Mouse (Mus musculus): Measurements from ENCODE around the gene Laptm5. TPM values are rescaled to one million over a fixed set of nuclear protein-coding genes. Genes with fewer than 3 reads are reported as not detected.

Gene Laptm5
- polyA plus RNA-seq, 1 experiment from 2014 or later = 15.4 TPM

DNA sequence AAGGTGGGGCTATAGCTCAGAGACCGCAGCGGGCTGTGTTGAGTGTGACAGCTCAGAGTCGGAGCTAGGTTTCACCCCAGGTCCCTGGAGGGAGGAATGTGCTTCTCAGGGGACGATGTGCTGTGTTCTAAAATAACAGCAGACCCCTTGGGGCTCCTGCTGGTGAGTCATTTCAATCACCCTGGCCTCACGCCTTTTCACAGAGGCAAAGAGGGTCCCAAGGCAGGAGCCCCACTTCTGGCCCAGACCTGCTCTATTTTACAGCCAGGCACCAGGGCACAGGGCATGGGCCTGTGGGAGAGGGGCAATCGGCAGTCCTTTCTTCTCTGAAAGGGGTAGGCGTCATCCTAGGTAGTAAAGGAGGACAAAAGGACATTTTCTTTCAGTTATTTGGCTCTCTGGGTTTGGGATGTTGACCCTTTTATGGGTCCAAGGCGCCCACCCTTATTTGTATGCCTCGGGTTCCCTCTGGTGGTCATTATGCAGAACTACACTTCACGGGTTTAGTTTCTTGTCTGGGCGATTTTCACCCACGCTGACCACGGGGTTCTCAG lies 34.2 kb downstream of the Laptm5 start:
- Histone ChIP-seq H3K27ac (peak overlapping the region; percentile 73), H3K27me3 (ENCODE audit: low read depth, poor library complexity, severe bottlenecking) (peaks cover 32% of the 10 kb centered on the region), H3K36me3 (no peaks in the 10 kb centered on the region), H3K4me3 (no peak overlapping the region), H3K4me1 (peaks cover 25% of the 10 kb centered on the region), H3K9me3 (replicated peaks) (no peaks in the 10 kb centered on the region)
- peak; percentile 53 for DNase-seq (ENCODE audit: low spot score)
- 21% methylated on average over 13 of the region's 13 CpGs for WGBS

- DNase-seq (ENCODE audit: low spot score) = no peak
- no peak overlapping the region for H3K27ac ChIP-seq
- no peak overlapping the region for H3K4me3 ChIP-seq
- H3K9me3 ChIP-seq (replicated peaks) = no peaks in the 10 kb centered on the region
- no peaks in the 10 kb centered on the region for H3K36me3 ChIP-seq
- peaks cover 22% of the 10 kb centered on the region for H3K27me3 ChIP-seq (ENCODE audit: low read depth, poor library complexity, severe bottlenecking)
- peaks cover 11% of the 10 kb centered on the region for H3K4me1 ChIP-seq
- 85% methylated on average over 35 of the region's 35 CpGs for WGBS
Observed at GRCm38 (mm10) chr4:130949821-130950384, 37.0 kb downstream of the Laptm5 start.

DNA sequence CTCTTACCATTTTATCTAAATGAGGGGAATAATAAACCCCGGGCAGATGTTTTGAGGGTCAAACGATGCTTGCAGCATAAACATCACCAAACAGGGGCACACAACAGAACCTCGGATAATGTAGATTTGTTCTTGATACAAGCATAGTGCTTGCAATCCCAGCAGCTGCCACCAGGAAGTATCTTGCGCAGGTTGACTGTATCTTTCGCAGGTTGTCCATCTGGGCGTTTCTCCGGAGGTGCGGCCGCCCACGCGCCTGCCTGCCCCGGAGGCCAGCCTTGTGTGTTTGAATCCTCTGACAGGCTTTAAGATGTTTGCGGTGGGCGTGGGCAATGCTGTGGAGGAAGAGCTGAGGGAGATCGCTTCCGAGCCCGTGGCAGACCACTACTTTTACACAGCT lies 39.6 kb downstream of the Laptm5 start:
- 46% methylated on average over 17 of the region's 17 CpGs for WGBS
- peaks cover 14% of the 10 kb centered on the region for H3K4me1 ChIP-seq
- DNase-seq (ENCODE audit: low spot score) = peak; percentile 52
- H3K4me3 ChIP-seq = no peak overlapping the region
- no peaks in the 10 kb centered on the region for H3K9me3 ChIP-seq (replicated peaks)
- peaks cover 11% of the 10 kb centered on the region; the same call in 1 of the 2 replicates for H3K27me3 ChIP-seq (ENCODE audit: low read depth, poor library complexity, severe bottlenecking)
- no peak overlapping the region for H3K27ac ChIP-seq
- H3K36me3 ChIP-seq = no peaks in the 10 kb centered on the region

DNA sequence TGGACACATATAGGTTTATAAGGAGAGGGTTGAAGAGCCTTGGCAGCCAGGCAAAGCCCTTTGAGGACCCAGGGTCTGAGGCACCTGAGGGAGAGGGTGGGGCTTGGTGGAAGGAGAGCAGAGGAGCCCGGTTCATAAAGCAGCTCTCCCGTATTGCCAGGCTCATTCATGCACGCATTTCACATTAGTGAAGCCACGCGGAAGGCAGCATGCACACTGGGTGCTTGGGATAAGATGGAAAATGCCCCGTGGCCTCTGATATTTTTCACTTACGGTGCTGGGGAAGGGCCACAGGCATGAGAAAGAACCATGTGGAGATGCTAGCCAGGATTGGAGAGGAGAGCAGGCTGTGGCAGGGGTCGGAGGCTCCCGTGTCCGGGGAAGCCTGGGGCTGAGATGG lies 44.2 kb downstream of the Laptm5 start:
- Histone ChIP-seq H3K27me3 (ENCODE audit: low read depth, poor library complexity, severe bottlenecking) (peaks cover 15% of the 10 kb centered on the region; the same call in 1 of the 2 replicates), H3K4me1 (peaks cover 26% of the 10 kb centered on the region), H3K4me3 (no peak overlapping the region), H3K27ac (peak overlapping the region; percentile 25; the same call in 1 of the 2 replicates), H3K36me3 (no peaks in the 10 kb centered on the region), H3K9me3 (replicated peaks) (no peaks in the 10 kb centered on the region)
- DNase-seq (ENCODE audit: low spot score) = no peak
- WGBS = 89% methylated on average over 10 of the region's 10 CpGs

- Histone ChIP-seq H3K27me3 (ENCODE audit: low read depth, poor library complexity, severe bottlenecking) (peaks cover 10% of the 10 kb centered on the region; the same call in 1 of the 2 replicates), H3K36me3 (no peaks in the 10 kb centered on the region), H3K27ac (no peak overlapping the region), H3K9me3 (replicated peaks) (no peaks in the 10 kb centered on the region), H3K4me3 (no peak overlapping the region), H3K4me1 (peaks cover 23% of the 10 kb centered on the region)
- 74% methylated on average over 5 of the region's 5 CpGs for WGBS
- DNase-seq (ENCODE audit: low spot score) = no peak
Observed at GRCm38 (mm10) chr4:130958812-130959211, 45.9 kb downstream of the Laptm5 start.

DNA sequence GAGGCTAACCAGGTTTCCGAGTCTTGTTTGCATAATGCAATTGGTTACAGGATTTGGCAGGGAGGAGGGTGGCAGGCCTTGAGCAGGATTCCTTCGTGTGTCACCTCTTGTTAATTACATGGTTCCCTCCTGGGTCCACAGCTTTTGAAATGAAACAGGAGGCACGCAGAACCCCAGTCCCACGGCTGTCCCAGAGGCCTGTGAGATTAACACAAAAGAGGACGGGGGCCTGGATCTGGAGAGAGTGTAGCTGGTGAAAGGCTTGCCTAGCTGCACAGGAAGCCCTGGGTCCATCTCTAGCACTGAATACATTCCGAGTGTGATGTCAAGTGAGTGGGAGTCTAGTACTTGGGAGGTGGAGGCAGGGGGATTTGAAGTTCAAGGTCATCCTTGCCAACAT lies 46.8 kb downstream of the Laptm5 start:
- Histone ChIP-seq H3K27ac (no peak overlapping the region), H3K36me3 (no peaks in the 10 kb centered on the region), H3K4me3 (no peak overlapping the region), H3K4me1 (peaks cover 23% of the 10 kb centered on the region), H3K9me3 (replicated peaks) (no peaks in the 10 kb centered on the region), H3K27me3 (ENCODE audit: low read depth, poor library complexity, severe bottlenecking) (peaks cover 7% of the 10 kb centered on the region; the same call in 1 of the 2 replicates)
- no peak for DNase-seq (ENCODE audit: low spot score)
- 66% methylated on average over 6 of the region's 6 CpGs for WGBS

DNA sequence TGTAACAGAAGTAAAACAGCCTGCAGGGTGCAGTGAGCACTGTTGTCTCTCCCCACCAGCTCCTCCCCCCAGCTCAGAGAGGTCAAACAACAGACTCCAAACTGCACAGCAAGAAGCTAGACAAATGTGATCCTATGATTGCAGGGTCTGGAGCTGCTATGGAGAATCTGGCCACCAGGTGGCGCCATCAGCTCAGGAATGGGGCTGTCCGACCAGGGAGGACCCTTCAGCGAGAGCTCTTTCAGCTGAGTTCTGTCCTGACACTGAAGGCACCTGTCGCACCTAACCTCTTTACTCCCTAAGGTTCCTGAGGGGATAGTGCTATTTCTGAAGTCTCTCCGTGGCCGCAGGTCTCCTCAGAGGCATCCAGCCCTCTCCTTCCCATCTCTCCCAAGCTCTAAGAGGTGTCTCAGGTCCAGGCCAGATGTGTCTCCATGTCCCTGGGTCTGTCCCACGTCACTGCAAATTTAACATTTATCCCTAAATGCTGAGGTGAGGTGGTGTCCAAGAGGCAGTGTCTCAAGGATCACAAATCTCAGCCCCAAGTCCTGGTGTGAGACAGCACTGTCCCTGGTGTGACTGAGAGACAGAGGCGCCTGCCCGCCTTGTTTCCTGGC lies 47.3 kb downstream of the Laptm5 start:
- Histone ChIP-seq H3K36me3 (no peaks in the 10 kb centered on the region), H3K4me1 (peaks cover 23% of the 10 kb centered on the region), H3K27ac (no peak overlapping the region), H3K9me3 (replicated peaks) (no peaks in the 10 kb centered on the region), H3K4me3 (no peak overlapping the region), H3K27me3 (ENCODE audit: low read depth, poor library complexity, severe bottlenecking) (peaks cover 7% of the 10 kb centered on the region; the same call in 1 of the 2 replicates)
- WGBS = 33% methylated on average over 9 of the region's 9 CpGs
- peak; percentile 95 for DNase-seq (ENCODE audit: low spot score)

- WGBS = 96% methylated on average over 1 of the region's 1 CpGs
- Histone ChIP-seq H3K9me3 (replicated peaks) (0 out of 2 replicates have a peak, but pooled peaks cover 3% of the 10 kb centered on the region), H3K4me3 (no peak overlapping the region), H3K27me3 (ENCODE audit: low read depth, poor library complexity, severe bottlenecking) (no peaks in the 10 kb centered on the region), H3K36me3 (no peaks in the 10 kb centered on the region), H3K4me1 (no peaks in the 10 kb centered on the region), H3K27ac (no peak overlapping the region)
- no peak for DNase-seq (ENCODE audit: low spot score)
Observed at GRCm38 (mm10) chr4:130971278-130971677, 58.4 kb downstream of the Laptm5 start.

GRCm38 (mm10) chr4:130972421-130972829 lies 59.5 kb downstream of the Laptm5 start:
- no peak for DNase-seq (ENCODE audit: low spot score)
- no peaks in the 10 kb centered on the region for H3K27me3 ChIP-seq (ENCODE audit: low read depth, poor library complexity, severe bottlenecking)
- H3K9me3 ChIP-seq (replicated peaks) = 0 out of 2 replicates have a peak, but pooled peaks cover 3% of the 10 kb centered on the region
- no peak overlapping the region for H3K27ac ChIP-seq
- no peaks in the 10 kb centered on the region for H3K4me1 ChIP-seq
- WGBS = 84% methylated on average over 5 of the region's 5 CpGs
- H3K4me3 ChIP-seq = no peak overlapping the region
- no peaks in the 10 kb centered on the region for H3K36me3 ChIP-seq

- no peaks in the 10 kb centered on the region for H3K36me3 ChIP-seq
- H3K9me3 ChIP-seq (replicated peaks) = 0 out of 2 replicates have a peak, but pooled peaks cover 3% of the 10 kb centered on the region
- no peaks in the 10 kb centered on the region for H3K4me1 ChIP-seq
- no peak overlapping the region for H3K27ac ChIP-seq
- 76% methylated on average over 19 of the region's 19 CpGs for WGBS
- no peak for DNase-seq (ENCODE audit: low spot score)
- H3K27me3 ChIP-seq (ENCODE audit: low read depth, poor library complexity, severe bottlenecking) = no peaks in the 10 kb centered on the region
- H3K4me3 ChIP-seq = no peak overlapping the region
Observed at GRCm38 (mm10) chr4:130973332-130974263, 60.7 kb downstream of the Laptm5 start.

DNA sequence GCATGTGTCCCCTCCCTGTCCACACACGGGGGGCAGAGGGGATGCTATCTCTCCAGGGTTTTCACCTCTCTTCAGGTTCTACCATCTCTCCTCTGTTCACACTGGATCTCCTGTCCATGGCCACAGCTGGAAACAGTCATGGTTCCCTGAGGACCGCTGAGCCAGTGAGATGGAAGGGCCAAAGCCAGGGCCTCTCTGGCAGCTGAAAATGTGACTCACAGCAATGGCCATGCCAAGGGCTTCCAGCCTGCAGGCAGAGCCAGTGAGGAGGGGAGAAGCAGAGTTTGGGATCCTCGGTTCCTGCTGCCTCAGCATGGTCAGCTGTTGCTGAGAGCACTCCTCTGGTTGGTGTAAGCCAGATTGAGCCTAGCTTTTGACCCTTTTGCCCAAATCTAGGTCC lies 66.1 kb downstream of the Laptm5 start:
- no peak for DNase-seq (ENCODE audit: low spot score)
- Histone ChIP-seq H3K27me3 (ENCODE audit: low read depth, poor library complexity, severe bottlenecking) (no peaks in the 10 kb centered on the region), H3K4me1 (no peaks in the 10 kb centered on the region; the same call in 1 of the 2 replicates), H3K36me3 (no peaks in the 10 kb centered on the region), H3K4me3 (no peak overlapping the region), H3K9me3 (replicated peaks) (0 out of 2 replicates have a peak, but pooled peaks cover 3% of the 10 kb centered on the region), H3K27ac (no peak overlapping the region)
- 77% methylated on average over 3 of the region's 3 CpGs for WGBS

DNA sequence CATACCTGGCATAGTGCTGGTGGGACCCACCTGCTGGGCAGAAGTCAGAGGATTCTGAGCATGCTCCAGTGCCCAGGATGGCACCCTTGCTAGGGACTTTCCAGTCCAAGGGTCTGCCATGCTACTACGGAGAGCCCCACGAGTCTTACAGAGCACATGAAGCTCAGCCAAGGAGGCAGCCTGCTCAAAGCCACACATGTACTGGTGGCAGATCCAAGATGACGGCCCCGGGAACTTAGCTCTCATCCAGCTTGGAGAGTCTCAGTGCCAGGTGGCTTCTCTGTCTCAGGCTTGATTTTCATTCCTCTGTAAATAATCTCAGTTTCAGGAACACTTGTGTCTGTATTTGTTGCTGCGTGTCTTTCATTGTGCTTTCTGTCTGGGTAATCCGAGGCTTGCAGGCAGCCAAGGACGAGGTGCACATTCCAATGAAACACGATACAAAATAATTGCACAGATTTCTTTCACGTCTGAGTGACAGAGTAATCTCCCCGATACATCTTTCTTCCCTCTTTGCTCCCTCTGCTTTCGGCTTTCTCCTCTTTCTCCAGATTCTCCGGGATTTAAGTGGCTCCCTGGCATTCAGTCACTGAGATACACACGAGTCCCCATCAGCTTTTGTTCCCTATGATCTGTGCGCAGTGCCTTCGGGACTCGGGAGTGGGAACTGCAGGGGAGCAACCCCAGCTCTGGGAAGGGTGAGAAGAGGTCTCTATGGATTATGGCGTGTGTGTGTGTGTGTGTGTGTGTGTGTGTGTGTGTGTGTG lies 71.7 kb downstream of the Laptm5 start:
- WGBS = 78% methylated on average over 17 of the region's 17 CpGs
- Histone ChIP-seq H3K4me3 (no peak overlapping the region), H3K36me3 (no peaks in the 10 kb centered on the region), H3K27ac (no peak overlapping the region), H3K4me1 (peaks cover 8% of the 10 kb centered on the region; the same call in 1 of the 2 replicates), H3K9me3 (replicated peaks) (no peaks in the 10 kb centered on the region), H3K27me3 (ENCODE audit: low read depth, poor library complexity, severe bottlenecking) (no peaks in the 10 kb centered on the region)
- no peak for DNase-seq (ENCODE audit: low spot score)
